Mouse (Mus musculus) lung, postnatal 4 days (tissue): Measurements from ENCODE around the gene Olfr150.
"Not testable (repeated sequence)": the region's sequence is repeated elsewhere in the genome, so short reads cannot be mapped to it uniquely, and the experiment has no call there.

Source experiments
- DNase-seq, 2 experiments: peaks; one replicate each; pipeline ENCODE4 v3.0.0; 2021

Gene Olfr150

GRCm38 (mm10) chr9:39730678-39731077 lies at the start of gene Olfr150:
Olfr150 (plus strand) TSS chr9:39730978.
- DNase-seq, result no peak

GRCm38 (mm10) chr9:39701123-39701522 lies 29.7 kb upstream of the Olfr150 start:
- not testable (repeated sequence) for DNase-seq

GRCm38 (mm10) chr9:39707017-39707416 lies 23.8 kb upstream of the Olfr150 start, which contains the start of gene Olfr149:
Olfr149 (minus strand) TSS chr9:39707117.
- no peak for DNase-seq

GRCm38 (mm10) chr9:39708958-39709357 lies 21.8 kb upstream of the Olfr150 start:
- DNase-seq, result peak in 1 of 2 experiments; percentile 34

GRCm38 (mm10) chr9:39711053-39711452 lies 19.7 kb upstream of the Olfr150 start, which contains the start of gene Olfr965:
Olfr965 (plus strand) TSS chr9:39711353.
- DNase-seq, result no peak

GRCm38 (mm10) chr9:39740741-39741140 lies 10.0 kb downstream of the Olfr150 start:
- no peak for DNase-seq

GRCm38 (mm10) chr9:39745949-39746348 lies 15.2 kb downstream of the Olfr150 start, which contains the start of gene Olfr967:
Olfr967 (plus strand) TSS chr9:39746249.
- DNase-seq, result no peak

- DNase-seq, result no peak
Measured at GRCm38 (mm10) chr9:39746428-39746827, 15.7 kb downstream of the Olfr150 start.

GRCm38 (mm10) chr9:39783153-39783552 lies 52.4 kb downstream of the Olfr150 start, which contains the start of gene Olfr968:
Olfr968 (minus strand) TSS chr9:39783253.
- no peak for DNase-seq
